Mouse (Mus musculus): ENCODE measurements at regions not wholly inside any gene's neighbourhood (a gene's known extent, or its start where the extent isn't known, plus 50 kb on each side); places are given as distances from the start of the nearest gene placed in this dataset.
A peak's percentile ranks its signal among the peaks of the same experiment; 100 is the strongest.

GRCm38 (mm10) chr1:89302368-89302951 is 152.1 kb upstream of the Agap1 start:
- no peak for DNase-seq (ENCODE audit: low spot score)
- Histone ChIP-seq H3K9me3 (ENCODE audit: control insufficient read depth, low read length) (no peaks in the 10 kb centered on the region), H3K27me3 (replicated peaks; ENCODE audit: control insufficient read depth, insufficient read depth, low read length) (no peaks in the 10 kb centered on the region), H3K4me1 (replicated peaks; ENCODE audit: control insufficient read depth, insufficient read depth, low read length) (no peaks in the 10 kb centered on the region), H3K4me3 (ENCODE audit: low read depth, low read length) (no peak overlapping the region), H3K4me2 (ENCODE audit: low read length) (0 out of 2 replicates have a peak overlapping the region, but pooled peaks have one; percentile 6), H3K36me3 (ENCODE audit: control insufficient read depth, insufficient read depth, low read length) (no peaks in the 10 kb centered on the region), H3K27ac (ENCODE audit: low read depth) (no peak overlapping the region), H3K9ac (ENCODE audit: low read length) (no peak overlapping the region)
- WGBS, result 62% methylated on average over 20 of the region's 20 CpGs
- no peak for ATAC-seq (replicated peaks; ENCODE audit: low FRiP score, low TSS enrichment, low read depth)

DNA sequence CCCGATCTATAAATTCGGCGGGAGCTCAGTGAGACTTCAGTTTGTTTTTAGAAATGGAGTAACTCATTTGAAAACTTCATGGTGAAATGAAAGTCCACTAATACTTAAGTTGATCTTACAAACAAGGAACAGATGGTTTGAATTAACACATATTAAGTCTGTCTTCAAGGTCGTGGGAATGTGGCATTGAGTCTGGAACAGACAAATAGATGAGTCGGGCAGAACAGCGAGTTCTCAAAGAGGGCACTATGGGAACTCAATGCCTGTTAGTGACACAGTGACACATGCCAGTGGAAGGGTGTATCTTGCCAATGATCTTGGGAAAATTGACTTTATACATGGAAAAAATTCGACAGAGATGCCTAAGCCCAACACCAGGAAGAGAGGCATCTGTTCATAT is 149.4 kb upstream of the Agap1 start:
- no peak overlapping the region for H3K27ac ChIP-seq (ENCODE audit: low read depth)
- H3K36me3 ChIP-seq (ENCODE audit: control insufficient read depth, insufficient read depth, low read length), result no peaks in the 10 kb centered on the region
- no peak overlapping the region for H3K9ac ChIP-seq (ENCODE audit: low read length)
- peak; percentile 7 for DNase-seq (ENCODE audit: low spot score)
- H3K4me1 ChIP-seq (replicated peaks; ENCODE audit: control insufficient read depth, insufficient read depth, low read length), result no peaks in the 10 kb centered on the region
- H3K27me3 ChIP-seq (replicated peaks; ENCODE audit: control insufficient read depth, insufficient read depth, low read length), result no peaks in the 10 kb centered on the region
- H3K4me2 ChIP-seq (ENCODE audit: low read length), result no peak overlapping the region
- H3K9me3 ChIP-seq (ENCODE audit: control insufficient read depth, low read length), result no peaks in the 10 kb centered on the region
- ATAC-seq (replicated peaks; ENCODE audit: low FRiP score, low TSS enrichment, low read depth), result no peak
- 72% methylated on average over 7 of the region's 7 CpGs for WGBS
- H3K4me3 ChIP-seq (ENCODE audit: low read depth, low read length), result no peak overlapping the region

- Histone ChIP-seq H3K4me3 (ENCODE audit: low read depth, low read length) (no peak overlapping the region), H3K9ac (ENCODE audit: low read length) (no peak overlapping the region), H3K27ac (ENCODE audit: low read depth) (no peak overlapping the region), H3K4me2 (ENCODE audit: low read length) (0 out of 2 replicates have a peak overlapping the region, but pooled peaks have one; percentile 18), H3K27me3 (replicated peaks; ENCODE audit: control insufficient read depth, insufficient read depth, low read length) (no peaks in the 10 kb centered on the region), H3K9me3 (ENCODE audit: control insufficient read depth, low read length) (no peaks in the 10 kb centered on the region), H3K4me1 (replicated peaks; ENCODE audit: control insufficient read depth, insufficient read depth, low read length) (no peaks in the 10 kb centered on the region), H3K36me3 (ENCODE audit: control insufficient read depth, insufficient read depth, low read length) (no peaks in the 10 kb centered on the region)
- DNase-seq (ENCODE audit: low spot score) (peak; percentile 56), ATAC-seq (replicated peaks; ENCODE audit: low FRiP score, low TSS enrichment, low read depth) (no peak)
- WGBS, result 54% methylated on average over 13 of the region's 13 CpGs
Measured at GRCm38 (mm10) chr1:89308788-89309187, 145.8 kb upstream of the Agap1 start.

DNA sequence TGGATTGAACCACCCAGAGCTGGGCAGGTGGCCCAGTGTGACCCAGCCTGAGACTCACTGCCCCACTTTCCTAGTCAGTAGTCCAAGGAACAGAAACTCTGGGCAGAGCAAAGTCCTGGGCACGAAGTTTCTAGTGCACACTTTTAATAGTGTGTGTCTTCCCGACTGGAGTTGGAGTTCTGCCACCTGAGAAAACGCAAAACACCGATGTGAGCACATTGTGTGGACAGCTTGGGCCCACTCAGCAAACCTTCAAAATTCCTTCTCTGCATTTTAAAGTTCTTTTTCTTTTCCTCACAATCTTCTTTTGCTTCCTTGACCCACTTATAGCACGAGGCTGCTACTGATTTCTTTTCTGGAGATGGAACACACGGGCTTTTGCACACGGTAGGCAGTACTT is 141.5 kb upstream of the Agap1 start:
- Histone ChIP-seq H3K4me1 (replicated peaks; ENCODE audit: control insufficient read depth, insufficient read depth, low read length) (no peaks in the 10 kb centered on the region), H3K4me3 (ENCODE audit: low read depth, low read length) (no peak overlapping the region), H3K4me2 (ENCODE audit: low read length) (no peak overlapping the region), H3K27ac (ENCODE audit: low read depth) (no peak overlapping the region), H3K36me3 (ENCODE audit: control insufficient read depth, insufficient read depth, low read length) (no peaks in the 10 kb centered on the region), H3K9me3 (ENCODE audit: control insufficient read depth, low read length) (no peaks in the 10 kb centered on the region), H3K27me3 (replicated peaks; ENCODE audit: control insufficient read depth, insufficient read depth, low read length) (no peaks in the 10 kb centered on the region), H3K9ac (ENCODE audit: low read length) (no peak overlapping the region)
- DNase-seq (ENCODE audit: low spot score) (peak; percentile 13), ATAC-seq (replicated peaks; ENCODE audit: low FRiP score, low TSS enrichment, low read depth) (no peak)
- 83% methylated on average over 7 of the region's 7 CpGs for WGBS

DNA sequence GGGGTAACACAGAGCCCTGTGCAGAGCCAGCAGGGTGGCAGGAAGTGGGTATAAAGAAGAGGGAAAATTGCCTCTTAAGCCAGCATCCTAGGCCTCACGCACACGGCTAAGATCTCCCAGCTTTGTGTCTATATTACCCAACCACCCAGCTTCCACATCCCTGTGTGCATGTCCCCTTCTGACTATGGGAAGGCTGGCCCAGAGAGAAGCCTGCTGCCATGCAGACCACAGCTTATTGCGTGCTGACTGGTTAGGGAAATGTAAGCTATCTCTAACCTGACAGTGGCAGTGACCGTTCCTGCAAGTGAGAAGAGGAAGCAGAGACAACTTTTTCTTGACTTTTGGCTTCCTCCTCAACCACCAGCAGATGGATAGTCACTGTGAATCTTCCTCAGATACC is 136.7 kb upstream of the Agap1 start:
- H3K4me3 ChIP-seq (ENCODE audit: low read depth, low read length), result no peak overlapping the region
- no peak overlapping the region for H3K27ac ChIP-seq (ENCODE audit: low read depth)
- no peaks in the 10 kb centered on the region for H3K36me3 ChIP-seq (ENCODE audit: control insufficient read depth, insufficient read depth, low read length)
- WGBS, result 92% methylated on average over 4 of the region's 4 CpGs
- DNase-seq (ENCODE audit: low spot score), result peak; percentile 44
- H3K9me3 ChIP-seq (ENCODE audit: control insufficient read depth, low read length), result no peaks in the 10 kb centered on the region
- H3K27me3 ChIP-seq (replicated peaks; ENCODE audit: control insufficient read depth, insufficient read depth, low read length), result no peaks in the 10 kb centered on the region
- H3K9ac ChIP-seq (ENCODE audit: low read length), result no peak overlapping the region
- no peaks in the 10 kb centered on the region for H3K4me1 ChIP-seq (replicated peaks; ENCODE audit: control insufficient read depth, insufficient read depth, low read length)
- no peak for ATAC-seq (replicated peaks; ENCODE audit: low FRiP score, low TSS enrichment, low read depth)
- no peak overlapping the region for H3K4me2 ChIP-seq (ENCODE audit: low read length)

DNA sequence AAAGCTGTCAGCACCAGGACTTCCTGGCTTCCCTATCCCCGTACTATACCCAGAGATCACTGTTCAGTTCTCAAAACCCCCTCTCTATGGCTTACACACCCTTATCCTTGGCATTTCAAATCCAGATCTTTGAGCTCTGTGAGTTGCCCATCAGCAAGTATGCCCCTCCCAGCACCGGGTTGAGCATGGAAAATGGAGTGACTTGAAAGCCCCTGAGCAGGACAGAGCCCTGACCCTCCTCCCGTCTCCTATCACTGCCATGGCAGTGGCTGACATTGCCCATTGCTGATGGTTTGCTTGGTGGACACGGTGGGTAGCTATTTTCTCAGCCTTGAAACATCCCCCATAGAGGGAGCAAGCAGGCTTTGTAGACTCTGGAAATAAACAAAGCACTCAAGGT is 135.9 kb upstream of the Agap1 start:
- no peak overlapping the region for H3K4me3 ChIP-seq (ENCODE audit: low read depth, low read length)
- H3K27ac ChIP-seq (ENCODE audit: low read depth), result no peak overlapping the region
- 71% methylated on average over 4 of the region's 4 CpGs for WGBS
- DNase-seq (ENCODE audit: low spot score) (peak; percentile 21), ATAC-seq (replicated peaks; ENCODE audit: low FRiP score, low TSS enrichment, low read depth) (no peak)
- no peak overlapping the region for H3K9ac ChIP-seq (ENCODE audit: low read length)
- no peaks in the 10 kb centered on the region for H3K27me3 ChIP-seq (replicated peaks; ENCODE audit: control insufficient read depth, insufficient read depth, low read length)
- H3K36me3 ChIP-seq (ENCODE audit: control insufficient read depth, insufficient read depth, low read length), result no peaks in the 10 kb centered on the region
- H3K4me1 ChIP-seq (replicated peaks; ENCODE audit: control insufficient read depth, insufficient read depth, low read length), result no peaks in the 10 kb centered on the region
- no peak overlapping the region for H3K4me2 ChIP-seq (ENCODE audit: low read length)
- H3K9me3 ChIP-seq (ENCODE audit: control insufficient read depth, low read length), result no peaks in the 10 kb centered on the region

- no peaks in the 10 kb centered on the region for H3K9me3 ChIP-seq (ENCODE audit: control insufficient read depth, low read length)
- no peak overlapping the region for H3K27ac ChIP-seq (ENCODE audit: low read depth)
- DNase-seq (ENCODE audit: low spot score), result no peak
- H3K36me3 ChIP-seq (ENCODE audit: control insufficient read depth, insufficient read depth, low read length), result no peaks in the 10 kb centered on the region
- no peak overlapping the region for H3K4me2 ChIP-seq (ENCODE audit: low read length)
- no peaks in the 10 kb centered on the region for H3K4me1 ChIP-seq (replicated peaks; ENCODE audit: control insufficient read depth, insufficient read depth, low read length)
- H3K9ac ChIP-seq (ENCODE audit: low read length), result no peak overlapping the region
- H3K4me3 ChIP-seq (ENCODE audit: low read depth, low read length), result no peak overlapping the region
- ATAC-seq (replicated peaks; ENCODE audit: low FRiP score, low TSS enrichment, low read depth), result no peak
- WGBS, result 66% methylated on average over 4 of the region's 4 CpGs
- no peaks in the 10 kb centered on the region for H3K27me3 ChIP-seq (replicated peaks; ENCODE audit: control insufficient read depth, insufficient read depth, low read length)
Measured at GRCm38 (mm10) chr1:89322621-89323020, 132.0 kb upstream of the Agap1 start.

- 56% methylated on average over 2 of the region's 2 CpGs for WGBS
- no peaks in the 10 kb centered on the region for H3K36me3 ChIP-seq (ENCODE audit: control insufficient read depth, insufficient read depth, low read length)
- peak; percentile 72 for DNase-seq (ENCODE audit: low spot score)
- H3K4me3 ChIP-seq (ENCODE audit: low read depth, low read length), result no peak overlapping the region
- no peaks in the 10 kb centered on the region for H3K27me3 ChIP-seq (replicated peaks; ENCODE audit: control insufficient read depth, insufficient read depth, low read length)
- H3K4me1 ChIP-seq (replicated peaks; ENCODE audit: control insufficient read depth, insufficient read depth, low read length), result no peaks in the 10 kb centered on the region
- H3K9ac ChIP-seq (ENCODE audit: low read length), result no peak overlapping the region
- no peak for ATAC-seq (replicated peaks; ENCODE audit: low FRiP score, low TSS enrichment, low read depth)
- H3K4me2 ChIP-seq (ENCODE audit: low read length), result no peak overlapping the region
- no peak overlapping the region for H3K27ac ChIP-seq (ENCODE audit: low read depth)
- no peaks in the 10 kb centered on the region for H3K9me3 ChIP-seq (ENCODE audit: control insufficient read depth, low read length)
Measured at GRCm38 (mm10) chr1:89323091-89323490, 131.5 kb upstream of the Agap1 start.

DNA sequence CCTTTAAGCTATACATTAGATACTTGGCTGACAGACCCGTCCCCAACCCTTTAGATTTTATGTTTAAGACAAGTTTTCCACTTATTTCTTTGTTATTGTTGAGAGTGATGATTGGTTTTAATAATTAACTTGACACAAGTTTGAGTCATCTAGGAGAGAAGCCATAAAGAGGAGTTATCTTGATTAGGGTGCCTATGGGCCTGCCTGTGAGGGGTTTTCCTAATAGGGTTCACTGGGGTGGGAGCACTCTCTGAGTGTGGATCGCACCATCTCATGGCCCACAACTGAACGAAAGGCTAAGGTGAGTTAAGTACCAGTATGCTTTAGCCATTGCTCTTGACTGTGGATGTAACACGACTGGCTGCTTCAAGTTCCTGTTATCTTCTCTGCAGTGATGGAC is 123.3 kb upstream of the Agap1 start:
- H3K27ac ChIP-seq (ENCODE audit: low read depth), result no peak overlapping the region
- no peak for DNase-seq (ENCODE audit: low spot score)
- no peaks in the 10 kb centered on the region for H3K9me3 ChIP-seq (ENCODE audit: control insufficient read depth, low read length)
- ATAC-seq (replicated peaks; ENCODE audit: low FRiP score, low TSS enrichment, low read depth), result no peak
- no peak overlapping the region for H3K4me3 ChIP-seq (ENCODE audit: low read depth, low read length)
- H3K4me1 ChIP-seq (replicated peaks; ENCODE audit: control insufficient read depth, insufficient read depth, low read length), result no peaks in the 10 kb centered on the region
- no peaks in the 10 kb centered on the region for H3K27me3 ChIP-seq (replicated peaks; ENCODE audit: control insufficient read depth, insufficient read depth, low read length)
- 80% methylated on average over 4 of the region's 4 CpGs for WGBS
- H3K9ac ChIP-seq (ENCODE audit: low read length), result no peak overlapping the region
- H3K36me3 ChIP-seq (ENCODE audit: control insufficient read depth, insufficient read depth, low read length), result no peaks in the 10 kb centered on the region
- H3K4me2 ChIP-seq (ENCODE audit: low read length), result no peak overlapping the region
